Mouse (Mus musculus) right cerebral cortex, postnatal 25 days (tissue): Measurements from ENCODE around the gene Gm9970.

Source experiments
- DNase-seq: peaks from one replicate; pipeline ENCODE4 v3.0.0; 2022

Gene Gm9970

DNA sequence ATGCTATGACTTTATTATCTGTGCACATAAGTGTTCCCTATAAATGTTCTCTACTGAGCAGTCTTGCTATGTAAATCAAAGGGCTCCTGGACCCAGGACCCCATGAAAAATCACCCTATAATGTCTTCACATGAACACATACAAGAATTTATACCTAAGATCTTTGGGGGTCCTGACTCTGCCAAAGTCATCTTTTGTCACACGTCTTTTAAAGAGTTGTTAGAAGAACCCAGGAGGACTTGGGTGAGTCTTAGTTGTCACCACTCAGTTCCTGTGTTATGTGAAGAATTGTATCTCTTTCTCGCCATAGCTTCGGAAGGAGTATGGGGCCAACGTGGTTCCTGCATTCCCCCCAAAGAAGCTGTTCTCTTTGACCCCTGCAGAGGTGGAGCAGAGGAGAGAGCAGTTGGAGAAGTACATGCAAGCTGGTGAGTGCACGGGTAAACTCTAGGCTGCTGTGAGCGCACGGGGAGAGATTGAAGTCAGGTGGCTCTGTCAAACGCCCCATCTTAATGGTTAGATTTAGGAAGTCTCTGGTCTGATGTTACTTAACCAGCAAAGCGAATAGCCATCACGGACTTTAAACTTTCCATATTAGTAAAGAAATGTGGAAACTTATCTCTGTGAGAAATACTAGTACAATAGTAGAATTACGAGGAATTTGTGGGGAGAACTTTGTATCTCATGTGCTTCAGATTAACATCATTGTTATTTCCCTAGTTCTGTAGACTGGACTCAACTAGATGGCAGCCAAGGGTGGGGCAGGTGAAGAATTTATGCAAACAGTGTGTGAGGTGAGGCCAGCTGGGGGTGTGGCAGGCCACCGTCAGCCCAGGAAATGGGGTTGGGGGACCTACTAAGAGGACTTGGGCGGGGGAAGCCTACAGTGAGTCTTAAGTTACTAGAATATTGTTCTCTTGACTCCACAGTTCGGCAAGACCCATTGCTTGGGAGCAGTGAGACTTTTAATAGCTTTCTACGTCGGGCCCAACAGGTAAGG, 46.2 kb downstream of the Gm9970 start:
- DNase-seq: no peak

DNA sequence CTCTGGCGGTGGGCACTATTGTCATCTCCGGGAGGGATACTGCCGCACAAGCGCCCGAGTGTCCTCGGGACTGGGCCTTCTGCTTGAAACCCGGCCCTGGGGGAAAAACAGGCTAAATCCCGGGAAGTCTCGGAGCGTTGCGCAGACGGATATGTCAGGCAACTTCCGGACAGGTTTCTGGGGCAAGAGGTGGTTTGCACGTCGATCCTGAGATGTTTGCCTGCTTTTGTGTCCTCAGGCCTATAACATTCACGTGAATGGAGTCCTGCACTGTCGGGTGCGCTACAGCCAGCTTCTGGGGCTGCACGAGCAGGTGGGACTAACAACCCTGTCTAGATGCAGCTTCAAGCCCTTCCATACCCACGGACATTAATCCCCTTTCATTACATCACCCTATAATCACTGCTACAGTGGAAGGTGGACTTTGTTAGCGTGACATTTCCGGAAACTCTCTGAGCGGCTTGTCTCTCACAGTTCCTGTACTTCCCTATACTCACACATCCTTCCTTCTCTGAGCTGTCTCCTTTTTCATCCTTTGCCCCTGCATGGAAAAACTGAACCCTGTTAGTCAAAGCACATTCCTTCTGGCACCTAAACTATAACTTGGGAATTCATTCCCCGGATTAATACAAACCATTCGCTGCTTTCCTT, 47.3 kb downstream of the Gm9970 start:
- DNase-seq: no peak

DNA sequence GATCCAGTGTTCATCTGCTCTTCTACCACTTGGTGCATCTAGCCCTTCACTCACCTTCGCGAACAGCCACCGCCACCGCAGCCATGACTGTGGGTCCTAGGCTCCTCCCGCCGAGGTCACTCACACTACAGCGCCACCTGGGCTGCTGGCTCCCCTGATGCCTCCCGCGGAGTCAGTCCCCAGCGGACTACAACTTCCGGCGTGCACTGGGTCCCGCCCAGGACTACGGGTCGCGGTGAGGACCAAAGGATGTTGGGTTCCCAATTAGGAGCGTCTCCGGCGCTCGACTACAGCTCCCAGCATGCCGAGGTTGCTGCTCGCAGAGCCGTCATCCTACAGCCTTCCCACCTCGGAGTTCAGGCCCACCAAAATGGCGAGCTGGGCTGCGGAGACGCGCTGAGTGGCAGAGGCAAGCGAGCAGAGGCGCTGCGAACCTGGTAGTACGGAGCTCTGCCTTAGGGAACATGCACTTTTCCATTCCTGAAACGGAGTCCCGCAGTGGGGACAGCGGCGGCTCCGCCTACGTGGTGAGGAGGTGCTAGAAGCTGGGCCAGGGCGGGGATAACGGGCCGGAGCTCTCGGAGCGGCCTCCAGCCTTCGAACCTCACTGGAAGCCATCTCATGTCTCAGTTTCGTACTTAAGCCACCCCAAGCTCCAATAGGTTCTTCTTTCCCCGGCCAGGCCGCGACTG, 47.9 kb downstream of the Gm9970 start, which contains the start of the genes Snx17 and Eif2b4:
Snx17 (plus strand) TSS at position 289 of the 692 bp plus-strand sequence.
Eif2b4 (minus strand) TSS at position 492 of the 692 bp plus-strand sequence.
- peak; percentile 100 for DNase-seq

DNA sequence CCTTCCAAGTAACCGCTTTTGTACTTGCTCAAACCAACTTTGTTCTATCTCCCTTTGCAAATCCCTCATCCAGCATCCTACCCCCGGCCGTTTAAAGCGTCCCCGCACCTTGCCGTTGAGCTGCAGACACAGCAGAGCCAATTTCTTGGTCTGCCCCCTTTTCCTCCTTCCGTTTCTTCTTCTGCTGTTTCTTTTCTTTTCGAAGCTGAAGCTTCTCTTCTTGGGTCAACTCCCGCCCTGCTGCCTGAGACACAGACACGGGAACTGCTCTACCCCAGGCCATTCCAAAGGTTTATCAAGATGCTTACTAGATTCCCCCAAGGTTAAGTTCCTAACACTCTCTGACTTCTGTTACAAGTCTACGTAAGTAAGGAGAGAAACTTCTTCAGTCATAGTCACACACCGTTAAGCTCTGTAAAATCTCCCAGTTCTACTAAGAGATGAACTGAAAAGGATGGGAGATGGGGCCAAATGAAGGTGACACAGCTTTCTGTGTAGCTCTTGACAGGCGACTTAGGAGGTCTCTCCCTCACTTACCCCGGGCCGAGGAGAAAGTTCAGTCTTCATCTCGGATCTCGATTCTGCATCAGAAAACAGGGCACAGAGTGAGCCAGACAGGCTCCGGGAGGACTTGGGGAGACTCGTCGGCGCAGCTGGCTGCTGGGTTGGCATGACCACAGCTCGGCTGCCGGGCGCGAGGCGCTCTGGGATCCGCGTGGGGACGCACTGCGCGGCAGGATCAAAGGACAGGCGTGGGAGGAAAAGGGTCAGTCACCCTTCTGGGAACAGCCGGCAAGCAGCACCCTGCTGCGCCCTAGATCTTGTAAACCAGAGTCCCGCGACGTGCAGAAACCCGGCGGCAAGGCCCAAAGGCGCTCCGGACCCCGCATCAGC, 48.7 kb downstream of the Gm9970 start:
- no peak for DNase-seq
